Mouse (Mus musculus): Measurements from ENCODE around the gene Tmem131.

The Tmem131 gene

GRCm38 (mm10) chr1:36938348-36938747, 5.1 kb downstream of the Tmem131 start:
- no peak for DNase-seq

- no peak for DNase-seq
Observed at GRCm38 (mm10) chr1:36937648-36938047, 5.8 kb downstream of the Tmem131 start.

GRCm38 (mm10) chr1:36937015-36937414, 6.5 kb downstream of the Tmem131 start:
- no peak for DNase-seq

GRCm38 (mm10) chr1:36936567-36936966, 6.9 kb downstream of the Tmem131 start:
- DNase-seq = no peak

GRCm38 (mm10) chr1:36934778-36935177, 8.7 kb downstream of the Tmem131 start:
- DNase-seq = no peak

GRCm38 (mm10) chr1:36933965-36934585, 9.4 kb downstream of the Tmem131 start:
- no peak for DNase-seq

GRCm38 (mm10) chr1:36932231-36932630, 11.2 kb downstream of the Tmem131 start:
- no peak for DNase-seq

GRCm38 (mm10) chr1:36930911-36931310, 12.6 kb downstream of the Tmem131 start:
- no peak for DNase-seq

GRCm38 (mm10) chr1:36929996-36930395, 13.5 kb downstream of the Tmem131 start:
- no peak for DNase-seq

GRCm38 (mm10) chr1:36928357-36929330, 14.8 kb downstream of the Tmem131 start:
- DNase-seq = no peak

- DNase-seq = no peak
Observed at GRCm38 (mm10) chr1:36927569-36927968, 15.9 kb downstream of the Tmem131 start.

- DNase-seq = no peak
Observed at GRCm38 (mm10) chr1:36926738-36927137, 16.7 kb downstream of the Tmem131 start.

GRCm38 (mm10) chr1:36926246-36926645, 17.2 kb downstream of the Tmem131 start:
- DNase-seq = no peak

GRCm38 (mm10) chr1:36925781-36926180, 17.7 kb downstream of the Tmem131 start:
- DNase-seq = no peak

- DNase-seq = no peak
Observed at GRCm38 (mm10) chr1:36924853-36925252, 18.6 kb downstream of the Tmem131 start.

- no peak for DNase-seq
Observed at GRCm38 (mm10) chr1:36923911-36924310, 19.6 kb downstream of the Tmem131 start.

- DNase-seq = no peak
Observed at GRCm38 (mm10) chr1:36922623-36923421, 20.6 kb downstream of the Tmem131 start.

- DNase-seq = peak in 1 of 2 experiments; percentile 19
Observed at GRCm38 (mm10) chr1:36921614-36922393, 21.7 kb downstream of the Tmem131 start.

- DNase-seq = peak in 1 of 2 experiments; percentile 31
Observed at GRCm38 (mm10) chr1:36920726-36921125, 22.7 kb downstream of the Tmem131 start.

GRCm38 (mm10) chr1:36920154-36920716, 23.2 kb downstream of the Tmem131 start:
- DNase-seq = peak; percentile 48 to 62

- no peak for DNase-seq
Observed at GRCm38 (mm10) chr1:36919728-36920127, 23.7 kb downstream of the Tmem131 start.

GRCm38 (mm10) chr1:36917423-36917822, 26.0 kb downstream of the Tmem131 start:
- DNase-seq = no peak

Measured in kidney, postnatal 4 days (tissue).